ENCODE assay signal across 32 mouse cellular contexts in genomic region chr11:67082793-67083192, GRCm38 (mm10). TPM values are rescaled to one million over a fixed set of nuclear protein-coding genes. Genes with fewer than 3 reads are reported as not detected.
DNase-seq lines count a peak whose midpoint lies in the region; ATAC-seq and TF ChIP-seq lines count a peak whose summit lies in the region.
"Had no signal": no experiment of that assay in that cellular context is flagged by ENCODE, and none has a peak within 500 bp of the region (broad histone marks: within the 10 kb centered on the region; RNA-seq: fewer than 3 reads in every experiment).

No protein-coding gene starts in this region.

- H3ac ChIP-seq in myocyte (ENCODE audit: control insufficient read depth, insufficient read length), result no peak overlapping the region

- peaks cover 69% of the 10 kb centered on the region for H3K27me3 ChIP-seq in megakaryocyte, embryonic 14.5 days (replicated peaks)
- no peaks in the 10 kb centered on the region for H3K27me3 ChIP-seq in myocyte (ENCODE audit: control insufficient read depth, insufficient read depth, insufficient read length)

- 76% methylated on average over 13 of the region's 13 CpGs for WGBS in lung, adult 2 months

- peaks cover 36% of the 10 kb centered on the region for H3K4me1 ChIP-seq in megakaryocyte, embryonic 14.5 days
- no peaks in the 10 kb centered on the region for H3K4me1 ChIP-seq in lung, adult 2 months (ENCODE audit: control insufficient read depth, insufficient read depth, low read length)
- H3K4me1 ChIP-seq: heart, embryonic 15.5 days had no signal

- peak overlapping the region; percentile 23 for H3K4me3 ChIP-seq in megakaryocyte, embryonic 14.5 days (replicated peaks)
- H3K4me3 ChIP-seq in myocyte, result peak overlapping the region; percentile 43
- H3K4me3 ChIP-seq in lung, adult 2 months (replicated peaks; ENCODE audit: extremely low read depth, low read depth, low read length), result no peak overlapping the region
- H3K4me3 ChIP-seq: embryonic facial prominence, embryonic 10.5 days; embryonic facial prominence, embryonic 13.5 days; erythroblast, embryonic 14.5 days; gastrocnemius, adult 2 months; heart, embryonic 12.5 days; heart, embryonic 15.5 days; hindbrain, embryonic 10.5 days; hindbrain, embryonic 13.5 days had no signal

- ATAC-seq in megakaryocyte, adult 5-6 weeks (ENCODE audit: poor library complexity, severe bottlenecking), result no peak
- ATAC-seq: activated CD4-positive, CD25-positive, alpha-beta regulatory T cell, adult 4 months; forebrain, embryonic 14.5 days; forebrain, postnatal 0 days; hindbrain, embryonic 16.5 days; intestine, embryonic 16.5 days had no signal

- no peaks in the 10 kb centered on the region for H3K79me2 ChIP-seq in myocyte (ENCODE audit: control insufficient read depth, insufficient read depth)

- H3K9me3 ChIP-seq in megakaryocyte, embryonic 14.5 days, result peaks cover 8% of the 10 kb centered on the region
- H3K9me3 ChIP-seq: embryonic facial prominence, embryonic 10.5 days; embryonic facial prominence, embryonic 13.5 days; heart, embryonic 12.5 days; heart, embryonic 15.5 days; hindbrain, embryonic 10.5 days; hindbrain, embryonic 13.5 days had no signal

- H3K4me2 ChIP-seq in myocyte (ENCODE audit: low read depth), result peak overlapping the region; percentile 62
- H3K4me2 ChIP-seq: embryonic facial prominence, embryonic 13.5 days; heart, embryonic 12.5 days; heart, embryonic 15.5 days; hindbrain, embryonic 13.5 days had no signal

- peak; percentile 66 for DNase-seq in MEL-GATA-1-ER (ENCODE audit: extremely low read depth, low read depth)
- no peak for DNase-seq in lung, adult 2 months
- DNase-seq in cerebellum, postnatal 36 days, result no peak
- DNase-seq: adrenal gland, adult 8-10 months; adrenal gland, postnatal 36 days; B cell, adult 2 months; cerebellum, adult 18-20 months; cerebellum, adult 9-11 months; cerebellum, postnatal 25 days; embryo, embryonic 11 days; forebrain, postnatal 0 days; gastrocnemius, adult 2 months; gastrocnemius, postnatal 14 days; heart, adult 18-20 months; heart, postnatal 10 days; heart, postnatal 36 days; kidney, adult 18-20 months had no signal

- no peaks in the 10 kb centered on the region for H3K36me3 ChIP-seq in megakaryocyte, embryonic 14.5 days (replicated peaks; ENCODE audit: low read length)
- no peaks in the 10 kb centered on the region for H3K36me3 ChIP-seq in myocyte (ENCODE audit: control insufficient read depth, insufficient read depth)
- H3K36me3 ChIP-seq: embryonic facial prominence, embryonic 10.5 days; embryonic facial prominence, embryonic 13.5 days; heart, embryonic 12.5 days; heart, embryonic 15.5 days; hindbrain, embryonic 10.5 days; hindbrain, embryonic 13.5 days had no signal

- no peak for TF ChIP-seq CTCF in lung, adult 2 months (IDR thresholded peaks at IDR 0.05; ENCODE audit: insufficient read depth, low read length)

- peak; percentile 30 for TF ChIP-seq POLR2A in myocyte (IDR thresholded peaks at IDR 0.05; ENCODE audit: insufficient read length, low read depth)
- TF ChIP-seq POLR2A in lung, adult 2 months (IDR thresholded peaks at IDR 0.05; ENCODE audit: borderline replicate concordance, extremely low read depth, low read depth, low read length), result no peak

TF ChIP-seq in myocyte, 11 proteins besides CTCF, POLR2A, EP300 and RAD21:
- TF ChIP-seq E2F4 (IDR thresholded peaks at IDR 0.05; ENCODE audit: insufficient read depth), result no peak
- TF ChIP-seq POLR2AphosphoS2 (IDR thresholded peaks at IDR 0.05; ENCODE audit: insufficient read length, low read depth), result peak; percentile 57

RNA-seq across cellular contexts. Expression of gene Myh3, which starts 4.7 kb away (rescaled TPM):
- not detected in 2 replicates for polyA plus RNA-seq in megakaryocyte, embryonic 14.5 days (2012; ENCODE audit: insufficient read depth, low replicate concordance)
- total RNA-seq in megakaryocyte, adult 5-6 weeks (2015), result 0.07 TPM in 1 of 2 replicates, not detected in the other
- total RNA-seq in megakaryocyte, adult 5-6 weeks (2017), result not detected in 2 replicates
- 876 TPM for polyA plus RNA-seq in myocyte (2012; fragmentation: generic; extraction: Trizol)
- 0.08 TPM in 1 of 2 replicates, not detected in the other for polyA plus RNA-seq in lung, adult 2 months (2012; rRNA removed)
- total RNA-seq: heart, postnatal 36 days had no signal
- polyA plus RNA-seq: erythroblast, embryonic 14.5 days; gonadal fat pad, adult 2 months had no signal

RNA-seq across cellular contexts. Expression of gene Sco1, which starts 30.3 kb away (rescaled TPM):
- polyA plus RNA-seq in megakaryocyte, embryonic 14.5 days (2012; ENCODE audit: insufficient read depth, low replicate concordance), result 1.2 TPM in 1 of 2 replicates, not detected in the other
- total RNA-seq in megakaryocyte, adult 5-6 weeks (2015), result 5.5 and 6.7 TPM in 2 replicates
- total RNA-seq in megakaryocyte, adult 5-6 weeks (2017), result 19.1 and 20.6 TPM in 2 replicates
- polyA plus RNA-seq in myocyte (2012; fragmentation: generic; extraction: Trizol), result 14.7 TPM
- polyA plus RNA-seq in lung, adult 2 months (2012; rRNA removed), result 2.8 and 3.5 TPM in 2 replicates

RNA-seq across cellular contexts. Expression of gene Adprm, which starts 30.4 kb away (rescaled TPM):
- polyA plus RNA-seq in megakaryocyte, embryonic 14.5 days (2012; ENCODE audit: insufficient read depth, low replicate concordance), result 0.82 TPM in 1 of 2 replicates, not detected in the other
- 37.3 and 38.8 TPM in 2 replicates for total RNA-seq in megakaryocyte, adult 5-6 weeks (2015)
- total RNA-seq in megakaryocyte, adult 5-6 weeks (2017), result 28.5 and 37.2 TPM in 2 replicates
- polyA plus RNA-seq in myocyte (2012; fragmentation: generic; extraction: Trizol), result 13.1 TPM
- 10.2 and 16.6 TPM in 2 replicates for polyA plus RNA-seq in lung, adult 2 months (2012; rRNA removed)

RNA-seq across cellular contexts. Expression of gene Tmem220, which starts 57.8 kb away (rescaled TPM):
- 1.8 TPM in 1 of 2 replicates, not detected in the other for polyA plus RNA-seq in megakaryocyte, embryonic 14.5 days (2012; ENCODE audit: insufficient read depth, low replicate concordance)
- 2.3 and 2.5 TPM in 2 replicates for total RNA-seq in megakaryocyte, adult 5-6 weeks (2015)
- 1.7 and 3.2 TPM in 2 replicates for total RNA-seq in megakaryocyte, adult 5-6 weeks (2017)
- polyA plus RNA-seq in myocyte (2012; fragmentation: generic; extraction: Trizol), result 0.70 TPM
- 3.1 and 5.8 TPM in 2 replicates for polyA plus RNA-seq in lung, adult 2 months (2012; rRNA removed)
- total RNA-seq: forebrain, postnatal 0 days had no signal
- polyA plus RNA-seq: erythroblast, embryonic 14.5 days had no signal

Comparison
In these comparisons a context has a peak if more than half of its experiments do, and no peak if none do; other contexts are left out.
1. RNA of gene Myh3, which starts 4.7 kb away (polyA plus RNA-seq): 876 TPM in myocyte (single experiment); 0.08 TPM in lung, adult 2 months and not detected in megakaryocyte, embryonic 14.5 days; every median in the first group is over 100 times any median in the second.